Mouse (Mus musculus): ENCODE measurements around the gene Cd63. TPM values are rescaled to one million over a fixed set of nuclear protein-coding genes. Genes with fewer than 3 reads are reported as not detected.

The Cd63 gene
- polyA plus RNA-seq, 2 experiments from 2014 or later: 0.69 to 0.92 TPM

DNA sequence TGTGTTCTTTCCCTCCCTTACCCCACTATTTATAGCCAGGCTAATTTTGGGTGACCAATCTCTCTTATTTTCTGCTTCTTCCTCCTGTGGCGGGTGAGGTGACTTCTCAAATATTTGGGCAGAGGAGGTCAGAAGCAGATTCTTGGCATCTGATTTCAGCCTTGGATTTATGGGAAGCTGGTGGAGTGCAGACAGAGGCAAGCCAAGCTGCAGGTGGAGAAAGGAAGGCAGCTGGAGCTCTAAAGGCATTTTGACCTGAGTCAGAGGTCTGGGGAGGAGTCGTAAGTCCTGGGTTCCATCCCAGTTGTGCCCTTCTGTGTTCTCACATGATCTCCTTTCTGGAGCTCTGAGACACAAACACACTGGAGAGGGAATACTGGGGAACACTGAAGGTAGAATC lies 30.7 kb downstream of the Cd63 start:
- no peak for ATAC-seq

DNA sequence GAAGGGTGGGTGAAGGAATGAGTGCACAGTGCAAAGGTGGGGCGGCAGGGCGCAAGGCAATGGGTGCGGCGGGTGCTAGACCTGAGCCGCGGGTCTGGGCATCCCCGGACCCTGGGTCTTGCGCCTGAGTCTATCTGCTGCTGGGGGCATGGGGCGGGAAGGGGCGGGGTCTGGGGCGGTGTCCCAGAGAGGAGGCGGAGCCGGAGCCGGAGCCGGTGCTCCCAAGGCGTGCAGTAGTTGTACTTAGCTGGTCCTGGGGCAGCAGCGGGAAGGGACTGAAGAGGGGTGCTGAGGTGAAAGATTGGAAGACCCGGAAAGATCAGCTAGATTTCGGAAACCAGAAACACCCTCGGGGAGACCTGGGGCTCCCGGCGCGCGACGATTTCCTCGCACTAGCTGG lies 32.8 kb downstream of the Cd63 start, which contains the start of gene Itga7:
Gene Itga7 (plus strand): TSS at position 245 of the 400 bp plus-strand sequence.
- peak; percentile 17 for ATAC-seq

DNA sequence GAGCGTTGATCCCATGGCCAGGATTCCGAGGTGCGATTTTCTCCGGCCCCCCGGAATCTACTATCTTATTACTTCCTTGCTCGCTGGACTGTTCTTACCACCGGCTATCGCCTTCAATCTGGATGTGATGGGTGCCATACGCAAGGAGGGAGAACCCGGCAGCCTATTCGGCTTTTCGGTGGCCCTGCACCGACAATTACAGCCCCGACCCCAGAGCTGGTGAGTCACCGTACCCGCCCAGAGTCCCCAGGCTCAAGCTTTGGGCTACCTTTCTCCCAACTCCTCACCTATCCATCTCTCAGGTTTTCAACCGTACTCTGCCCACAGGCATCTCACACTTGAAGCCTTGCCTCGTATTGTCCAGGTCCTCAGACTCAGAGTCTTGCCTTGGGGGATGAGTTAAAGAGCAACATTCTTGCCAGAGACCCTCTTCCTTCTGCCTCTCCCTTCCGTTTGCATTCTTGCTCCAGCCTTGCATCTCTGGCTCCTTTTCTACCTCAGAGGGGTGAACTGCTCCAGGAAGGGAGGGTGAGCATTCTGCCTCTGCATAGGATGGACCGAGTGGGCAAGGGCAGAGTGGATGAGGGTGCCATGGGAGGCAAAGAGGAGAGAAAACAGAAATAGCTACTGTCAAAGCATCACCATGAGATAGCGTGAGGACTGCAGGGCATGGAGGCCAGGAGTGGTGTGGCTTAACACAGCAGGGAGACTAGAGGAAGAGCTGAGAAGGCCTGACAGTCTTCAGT lies 33.4 kb downstream of the Cd63 start:
- no peak for ATAC-seq

DNA sequence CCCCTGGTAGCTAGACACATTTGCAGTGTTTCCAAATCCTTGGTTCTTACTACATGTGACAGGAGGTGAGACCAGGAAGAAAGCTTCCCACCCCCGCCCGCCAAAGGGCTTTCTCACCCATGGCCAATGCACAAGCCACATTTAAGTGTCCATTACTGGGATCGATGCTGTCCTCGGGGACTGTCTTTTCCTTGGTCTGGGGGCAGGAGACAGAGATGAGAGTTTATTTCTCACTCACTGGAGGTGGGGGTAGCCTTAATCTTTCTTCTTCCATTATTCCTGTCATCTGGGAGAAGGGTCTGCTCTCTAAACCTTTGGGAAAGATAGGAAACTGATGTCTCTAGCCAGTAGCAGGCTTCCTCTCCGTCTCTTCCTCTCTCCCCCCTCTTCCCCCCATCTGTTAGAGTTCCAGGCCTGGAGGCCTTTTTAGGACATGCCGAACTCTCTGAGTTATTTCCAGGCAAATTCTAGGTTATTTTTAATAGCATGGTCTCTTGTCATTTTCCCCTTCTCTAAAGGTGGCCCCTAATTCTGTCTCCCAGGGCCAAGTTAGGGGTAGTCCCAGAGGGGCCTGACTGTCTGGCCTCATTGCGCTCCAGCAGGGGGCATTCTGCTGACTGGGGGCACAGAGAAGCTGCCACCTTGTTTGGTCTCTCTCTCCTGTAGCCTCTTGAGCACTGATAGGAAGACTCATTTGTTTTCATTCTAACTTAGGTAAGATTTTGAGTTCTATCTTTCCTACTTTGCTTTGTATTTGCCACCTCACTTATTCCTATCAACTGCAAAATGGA lies 34.4 kb downstream of the Cd63 start:
- no peak for ATAC-seq

DNA sequence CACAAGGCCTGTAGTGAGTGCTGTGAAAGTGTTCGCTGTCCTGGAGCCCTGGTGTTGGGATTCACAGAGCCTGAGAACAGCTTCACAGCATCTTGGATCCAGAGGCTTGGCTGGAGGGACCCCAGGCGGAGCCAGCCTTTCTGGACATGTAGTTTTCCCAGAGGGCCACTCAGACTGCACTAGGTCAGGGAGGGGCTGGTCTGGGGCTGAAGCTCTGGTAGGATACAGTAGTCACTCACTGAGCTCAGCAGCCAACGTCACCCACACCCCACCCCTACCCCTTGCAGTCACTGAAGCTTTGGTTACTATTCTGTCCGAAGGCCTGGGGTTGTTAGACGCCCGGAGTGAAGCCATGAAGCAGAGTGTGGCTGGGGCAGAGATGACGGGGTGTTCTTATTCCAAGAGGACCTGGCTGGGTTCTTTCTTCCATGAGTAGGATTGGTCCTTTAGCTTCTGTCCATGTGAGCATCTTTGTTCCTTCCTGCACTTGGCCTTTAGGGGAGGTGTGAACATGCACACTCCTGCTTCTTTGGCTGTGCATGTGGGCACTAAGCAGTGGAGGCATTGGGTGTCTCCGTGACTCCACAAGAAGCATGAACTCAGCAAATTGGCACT lies 35.1 kb downstream of the Cd63 start:
- no peak for ATAC-seq

DNA sequence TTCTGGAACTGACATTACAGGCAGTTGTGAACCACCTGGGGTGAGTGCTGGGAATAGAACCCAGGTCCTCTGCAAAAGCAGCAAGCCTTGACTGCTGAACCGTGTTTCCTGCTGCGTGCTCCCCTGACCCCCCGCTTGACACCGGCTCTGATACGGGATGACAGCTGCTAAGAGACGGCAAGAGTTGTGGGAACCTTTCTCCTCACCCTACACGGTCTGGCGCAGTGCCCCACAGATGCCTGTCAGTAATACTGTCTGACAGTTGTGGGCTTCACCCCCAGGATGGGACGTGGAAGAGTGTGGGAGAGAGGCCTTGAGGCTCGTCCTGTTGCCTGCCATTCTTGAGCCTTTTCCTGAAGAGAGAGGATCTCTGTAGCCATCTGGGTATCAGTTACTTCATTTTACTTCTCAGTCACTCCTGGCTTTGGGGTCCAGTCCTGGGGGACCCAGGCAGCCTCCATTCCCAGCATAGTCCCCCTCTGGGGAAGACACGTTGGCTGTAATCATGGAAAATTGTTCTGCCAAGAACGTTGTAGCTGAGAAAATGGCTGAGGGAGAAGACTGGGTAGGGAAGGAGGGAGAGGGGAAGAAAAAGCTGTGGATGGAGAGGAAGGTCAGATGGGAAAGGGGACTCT lies 37.1 kb downstream of the Cd63 start:
- no peak for ATAC-seq

DNA sequence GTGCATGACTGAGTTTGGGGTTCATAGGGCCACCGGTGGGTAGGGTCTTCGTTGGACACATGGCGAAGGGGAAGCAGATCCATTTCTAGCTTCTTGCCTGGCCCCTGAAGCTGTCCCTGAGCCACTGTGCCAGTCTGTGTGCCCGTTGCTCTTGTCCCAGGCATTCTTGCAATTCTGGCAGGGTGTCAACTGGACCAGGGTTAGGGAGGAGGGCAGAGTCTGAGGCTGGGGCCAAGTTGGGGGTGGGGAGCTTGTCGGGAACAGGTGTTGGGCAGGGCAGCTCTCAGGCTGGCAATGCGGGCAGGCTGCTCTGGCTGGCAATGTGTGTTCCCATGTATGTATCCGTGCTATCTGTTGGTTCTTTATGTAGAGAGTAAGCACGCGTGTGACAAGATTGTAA lies 37.7 kb downstream of the Cd63 start:
- no peak for ATAC-seq

DNA sequence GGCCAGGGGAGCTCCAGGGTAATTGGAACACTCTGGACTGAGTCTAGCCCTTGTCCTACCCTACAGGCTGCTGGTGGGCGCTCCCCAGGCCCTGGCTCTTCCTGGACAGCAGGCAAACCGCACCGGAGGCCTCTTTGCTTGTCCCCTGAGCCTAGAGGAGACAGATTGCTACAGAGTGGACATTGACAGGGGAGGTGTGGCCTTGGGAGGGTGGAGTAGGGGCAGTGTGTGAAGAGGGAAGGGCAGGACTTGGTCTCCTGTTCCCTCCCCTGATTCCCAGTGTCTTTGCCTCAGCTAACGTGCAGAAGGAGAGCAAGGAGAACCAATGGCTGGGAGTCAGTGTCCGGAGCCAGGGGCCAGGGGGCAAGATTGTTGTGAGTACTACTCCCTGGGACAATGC lies 38.2 kb downstream of the Cd63 start:
- no peak for ATAC-seq

DNA sequence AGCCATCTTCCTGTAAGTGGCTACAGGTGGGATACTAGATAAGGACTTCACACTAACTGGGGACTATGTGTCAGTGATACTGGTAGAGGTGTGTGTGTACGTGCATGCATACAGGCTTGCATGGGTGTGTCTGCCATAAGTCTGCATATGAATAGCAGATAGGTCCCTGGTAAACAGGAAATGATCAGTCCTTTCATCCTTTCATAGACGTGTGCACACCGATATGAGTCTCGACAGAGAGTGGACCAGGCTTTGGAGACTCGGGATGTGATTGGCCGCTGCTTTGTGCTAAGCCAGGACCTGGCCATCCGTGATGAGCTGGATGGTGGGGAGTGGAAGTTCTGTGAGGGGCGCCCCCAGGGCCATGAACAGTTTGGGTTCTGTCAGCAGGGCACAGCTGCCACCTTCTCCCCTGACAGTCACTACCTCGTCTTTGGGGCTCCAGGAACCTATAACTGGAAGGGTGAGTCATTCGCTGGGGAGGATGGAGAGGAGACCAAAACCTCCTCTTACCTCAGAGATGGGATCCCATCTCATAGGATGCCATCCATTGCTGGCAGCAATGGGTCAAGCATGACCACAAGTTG lies 39.8 kb downstream of the Cd63 start:
- ATAC-seq: peak; percentile 97

DNA sequence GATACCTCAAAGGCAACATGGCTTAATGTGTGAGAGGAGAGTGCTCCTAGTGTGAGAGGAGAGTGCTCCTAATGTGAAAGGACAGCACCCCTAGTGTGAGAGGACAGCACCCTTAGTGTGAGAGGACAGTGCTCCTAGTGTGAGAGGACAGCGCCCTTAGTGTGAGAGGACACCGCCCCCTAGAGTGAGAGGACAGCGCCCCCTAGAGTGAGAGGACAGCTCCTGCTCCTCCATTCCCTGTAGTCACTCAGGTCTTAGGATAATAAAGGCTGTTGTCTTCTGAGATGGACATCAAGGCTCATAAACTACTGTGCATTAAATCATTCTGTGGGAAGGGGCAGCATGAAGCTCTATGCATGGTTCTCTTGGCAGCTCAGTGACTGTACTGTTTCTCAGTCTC lies 44.9 kb downstream of the Cd63 start:
- ATAC-seq: no peak

DNA sequence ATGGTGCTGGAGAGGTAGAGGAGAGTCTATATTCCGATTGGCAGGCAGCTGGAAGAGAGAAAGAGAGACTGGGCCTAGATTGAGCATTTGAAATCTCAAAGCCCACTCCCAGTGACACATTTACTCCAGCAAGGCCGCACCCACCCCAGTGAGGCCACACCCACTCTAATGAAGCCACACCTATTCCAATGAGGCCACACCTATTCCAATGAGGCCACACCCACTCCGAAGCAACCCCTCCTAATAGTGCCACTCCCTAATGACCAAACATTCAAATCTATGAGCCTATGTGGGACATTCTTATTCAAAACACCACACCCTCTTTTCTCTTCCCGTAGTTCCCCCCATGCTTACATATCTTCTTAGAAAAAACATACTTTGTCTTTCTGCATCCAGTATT lies 46.7 kb downstream of the Cd63 start:
- ATAC-seq: no peak

DNA sequence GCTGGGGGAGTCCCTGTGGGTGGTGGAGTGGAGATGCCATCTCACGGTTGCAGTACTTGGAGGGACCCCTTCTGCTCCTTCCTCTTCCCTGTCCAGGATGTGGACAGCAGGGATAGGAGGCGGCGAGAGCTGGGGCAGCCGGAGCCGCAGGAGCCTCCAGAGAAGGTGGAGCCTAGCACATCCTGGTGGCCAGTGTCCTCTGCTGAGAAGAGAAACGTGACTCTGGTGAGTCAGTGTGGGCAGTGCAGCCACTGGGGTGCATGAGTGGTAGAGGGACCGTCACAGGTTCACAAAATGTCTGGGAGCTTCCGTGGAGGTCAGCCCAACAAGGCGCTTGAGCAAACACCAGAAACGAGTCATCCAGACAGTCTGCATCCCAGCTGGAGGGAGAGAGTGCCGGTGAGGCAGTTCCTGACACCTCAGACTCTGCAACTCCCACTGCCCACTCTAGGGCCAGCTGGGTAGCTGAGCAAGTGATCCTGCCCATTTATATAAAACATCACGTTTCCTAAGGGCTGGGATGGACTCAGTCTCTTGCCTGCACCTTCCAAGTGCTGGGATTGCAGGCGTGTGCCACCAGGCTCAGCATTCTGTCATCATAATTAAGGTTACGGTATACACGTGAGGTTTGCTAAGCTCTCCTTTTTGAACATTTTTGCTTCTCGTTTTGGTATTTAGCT lies 49.6 kb downstream of the Cd63 start:
- ATAC-seq: no peak

DNA sequence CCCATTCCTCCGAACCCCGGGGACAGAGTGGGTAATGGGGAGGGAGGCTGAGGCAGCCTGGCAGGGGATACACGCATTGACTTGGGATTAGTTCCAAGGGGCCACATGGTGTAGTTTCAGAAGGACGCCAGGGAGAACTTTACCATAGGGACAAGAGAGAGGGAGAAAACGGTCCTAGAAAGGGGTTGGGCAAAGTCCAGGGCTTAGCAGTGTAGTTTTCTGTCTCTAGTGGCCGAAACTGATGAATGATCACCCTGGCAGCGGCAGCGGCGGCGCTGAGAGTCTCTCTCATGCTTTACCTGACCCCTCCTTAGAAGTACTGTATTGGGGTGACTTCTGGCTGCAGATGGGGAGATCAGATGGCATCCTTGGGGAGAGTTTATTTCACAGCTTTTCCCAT lies 57.6 kb downstream of the Cd63 start:
- no peak for ATAC-seq

DNA sequence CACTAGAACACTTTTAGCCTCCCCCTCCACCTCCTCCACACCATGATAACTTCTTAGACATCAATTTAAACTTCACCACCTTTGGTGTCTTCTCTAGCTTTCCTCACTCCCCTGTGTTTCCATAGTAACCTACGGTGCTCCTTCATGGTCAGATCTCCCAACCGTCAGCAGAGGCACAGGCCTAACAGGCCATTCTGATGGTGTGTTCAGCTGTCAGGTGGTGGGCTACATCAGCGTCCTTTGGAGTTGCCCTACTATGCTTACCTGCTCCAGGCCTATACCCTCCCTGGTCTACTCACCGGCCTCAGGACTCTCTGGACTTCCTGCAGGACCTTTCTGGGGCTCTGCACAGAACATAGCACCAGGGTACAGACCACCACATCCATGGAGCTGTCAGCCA lies 59.4 kb downstream of the Cd63 start:
- no peak for ATAC-seq

DNA sequence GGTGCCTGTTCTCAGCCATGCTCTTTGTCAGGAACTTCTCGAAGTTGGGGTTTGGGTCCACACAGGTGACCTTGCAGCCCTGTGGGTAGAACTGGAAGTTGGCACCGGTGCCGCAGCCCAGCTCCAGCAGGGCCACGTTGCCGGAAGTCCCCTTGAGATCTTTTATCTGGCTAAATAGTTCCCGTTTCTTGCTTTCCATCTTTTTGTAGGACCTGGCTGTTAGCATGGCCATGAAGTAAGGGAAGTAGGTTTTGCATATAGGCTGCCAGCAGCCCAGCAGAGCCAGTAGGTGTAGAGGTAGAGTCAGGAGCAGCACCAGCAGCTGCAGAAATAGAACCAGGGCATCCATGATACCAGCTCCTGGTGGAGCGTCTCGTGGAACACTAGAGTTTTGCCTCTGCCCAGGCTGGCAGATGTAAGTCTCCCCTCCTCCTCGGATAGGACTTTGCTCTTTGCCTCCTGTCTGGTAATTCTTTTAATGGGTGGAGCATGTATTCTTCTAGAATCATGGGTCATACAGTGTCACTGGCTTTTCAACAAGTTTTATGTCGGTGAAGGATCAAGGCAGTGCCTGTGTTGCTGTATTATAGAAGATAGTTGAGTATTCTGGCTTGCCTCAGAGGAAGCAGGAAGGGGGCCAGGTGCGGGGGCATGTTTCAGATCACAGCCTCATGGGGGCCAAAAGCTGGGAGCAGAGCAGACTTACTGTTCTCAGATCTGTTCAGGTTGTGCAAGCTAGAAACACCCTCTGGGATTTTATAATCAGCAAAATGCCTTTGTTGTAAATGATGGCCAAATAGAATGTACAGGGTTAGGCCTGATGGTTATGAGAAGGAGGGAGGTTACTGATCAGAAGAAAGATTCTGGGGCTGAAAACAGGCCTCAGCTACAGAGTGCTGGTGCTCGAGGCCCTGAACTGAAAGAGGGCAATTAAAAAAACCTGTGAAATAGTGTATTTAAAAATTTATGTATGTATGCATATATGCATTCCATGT lies 60.1 kb downstream of the Cd63 start, which contains the start of gene Mettl7b:
Gene Mettl7b (minus strand): TSS at position 399 of the 995 bp plus-strand sequence.
- ATAC-seq: no peak

Other genes with a start within 250 kb of the Cd63 start
- 10 to 100 TPM; 15.3 to 17.9 TPM for gene Suox, start 226.9 kb upstream of the Cd63 start, polyA plus RNA-seq (2017; shearing (Covaris generic))
- 10 to 100 TPM; 50.7 to 59.5 TPM for gene Rab5b, start 204.7 kb upstream of the Cd63 start, polyA plus RNA-seq (2017; shearing (Covaris generic))
- gene Pmel, start 196.8 kb upstream of the Cd63 start, polyA plus RNA-seq (2017; shearing (Covaris generic)): 1 to 10 TPM; 2.6 to 5.7 TPM
- 10 to 100 TPM; 24.0 to 29.2 TPM for gene Cdk2, start 196.0 kb upstream of the Cd63 start, polyA plus RNA-seq (2017; shearing (Covaris generic))
- 100 to 1,000 TPM; 269 to 295 TPM for gene Dgka, start 156.1 kb upstream of the Cd63 start, polyA plus RNA-seq (2017; shearing (Covaris generic))
- 10 to 100 TPM; 64.1 to 79.7 TPM for gene Pym1, start 153.1 kb upstream of the Cd63 start, polyA plus RNA-seq (2017; shearing (Covaris generic))
- not detected for gene Mmp19, start 110.1 kb upstream of the Cd63 start, polyA plus RNA-seq (2017; shearing (Covaris generic))
- 10 to 100 TPM; 54.4 to 68.5 TPM for gene Dnajc14, start 96.9 kb upstream of the Cd63 start, polyA plus RNA-seq (2017; shearing (Covaris generic))
- gene Tmem198b, start 96.6 kb upstream of the Cd63 start, polyA plus RNA-seq (2017; shearing (Covaris generic)): 1 to 10 TPM; 3.3 to 3.4 TPM
- 100 to 1,000 TPM; 192 to 229 TPM for gene Sarnp, start 83.7 kb upstream of the Cd63 start, polyA plus RNA-seq (2017; shearing (Covaris generic))
- gene Ormdl2, start 79.3 kb upstream of the Cd63 start, polyA plus RNA-seq (2017; shearing (Covaris generic)): 10 to 100 TPM; 75.6 to 87.1 TPM
- gene Gdf11, start 9.3 kb upstream of the Cd63 start, polyA plus RNA-seq (2017; shearing (Covaris generic)): 1 to 10 TPM; 5.0 to 5.6 TPM
- 1 to 10 TPM; 5.7 to 8.9 TPM for gene Rdh5, start 21.9 kb downstream of the Cd63 start, polyA plus RNA-seq (2017; shearing (Covaris generic))
- gene Bloc1s1, start 23.0 kb downstream of the Cd63 start, polyA plus RNA-seq (2017; shearing (Covaris generic)): 100 to 1,000 TPM; 218 to 252 TPM
- 1 to 10 TPM; 2.9 to 6.1 TPM for gene Itga7, start 32.8 kb downstream of the Cd63 start, polyA plus RNA-seq (2017; shearing (Covaris generic))
- not detected for gene Mettl7b, start 60.0 kb downstream of the Cd63 start, polyA plus RNA-seq (2017; shearing (Covaris generic))
- not detected for gene Olfr9, start 88.4 kb downstream of the Cd63 start, polyA plus RNA-seq (2017; shearing (Covaris generic))
- gene Olfr763, start 109.8 kb downstream of the Cd63 start, polyA plus RNA-seq (2017; shearing (Covaris generic)): not detected
- not detected for gene Olfr764-ps1, start 138.9 kb downstream of the Cd63 start, polyA plus RNA-seq (2017; shearing (Covaris generic))
- gene Olfr765, start 149.0 kb downstream of the Cd63 start, polyA plus RNA-seq (2017; shearing (Covaris generic)): not detected
- not detected for gene Olfr766-ps1, start 168.0 kb downstream of the Cd63 start, polyA plus RNA-seq (2017; shearing (Covaris generic))
- under 1 TPM in 1 of 2 experiments, not detected in 1; 0.09 TPM for gene Olfr767, start 181.9 kb downstream of the Cd63 start, polyA plus RNA-seq (2017; shearing (Covaris generic))
- not detected for gene Olfr768, start 198.4 kb downstream of the Cd63 start, polyA plus RNA-seq (2017; shearing (Covaris generic))
- gene Olfr769, start 216.9 kb downstream of the Cd63 start, polyA plus RNA-seq (2017; shearing (Covaris generic)): under 1 TPM in 1 of 2 experiments, not detected in 1; 0.21 TPM
- gene Olfr770, start 238.0 kb downstream of the Cd63 start, polyA plus RNA-seq (2017; shearing (Covaris generic)): not detected

All from activated CD4-positive, CD25-positive, alpha-beta regulatory T cell, adult 4 months (primary cell).